Mouse (Mus musculus) left cerebral cortex, adult 18-20 months (tissue): ENCODE data around the gene St14. TPM values are rescaled to one million over a fixed set of nuclear protein-coding genes. Genes with fewer than 3 reads are reported as not detected.
"Not testable (repeated sequence)": the region's sequence is repeated elsewhere in the genome, so short reads cannot be mapped to it uniquely, and the experiment has no call there.

ENCODE experiments used
- DNase-seq, 2 experiments: peaks; one replicate each; pipeline ENCODE4 v3.0.0; 2021 to 2022; ENCODE audit warnings: low spot score in 2 of 2, mixed read lengths in 1 of 2
- total RNA-seq, 2 experiments: library from RNA; stranded (reverse); gene quantifications; 2 replicates each; pipeline ENCODE4 v1.2.3; 2021

The St14 gene
- total RNA-seq, 2 experiments from 2014 or later = 1.1 to 1.2 TPM

DNA sequence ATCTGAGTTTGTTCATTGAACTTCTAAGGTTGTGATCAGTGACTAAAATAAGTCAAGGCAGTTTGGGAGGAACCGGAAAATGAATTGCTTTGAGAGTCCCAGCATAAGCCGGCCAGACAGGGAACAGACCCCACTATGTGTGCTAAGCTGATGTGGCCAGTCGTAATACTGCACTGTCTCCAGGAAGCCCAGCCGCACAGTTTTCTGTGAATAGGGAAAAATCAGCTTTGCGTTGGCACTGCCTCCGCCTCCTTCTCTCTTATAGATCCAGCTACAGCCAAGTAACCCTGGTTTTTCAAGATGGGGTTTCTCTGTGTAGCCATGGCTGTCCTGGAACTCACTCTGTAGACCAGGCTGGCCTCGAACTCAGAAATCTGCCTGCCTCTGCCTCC is 44.9 kb downstream of the St14 start:
- DNase-seq = no peak

DNA sequence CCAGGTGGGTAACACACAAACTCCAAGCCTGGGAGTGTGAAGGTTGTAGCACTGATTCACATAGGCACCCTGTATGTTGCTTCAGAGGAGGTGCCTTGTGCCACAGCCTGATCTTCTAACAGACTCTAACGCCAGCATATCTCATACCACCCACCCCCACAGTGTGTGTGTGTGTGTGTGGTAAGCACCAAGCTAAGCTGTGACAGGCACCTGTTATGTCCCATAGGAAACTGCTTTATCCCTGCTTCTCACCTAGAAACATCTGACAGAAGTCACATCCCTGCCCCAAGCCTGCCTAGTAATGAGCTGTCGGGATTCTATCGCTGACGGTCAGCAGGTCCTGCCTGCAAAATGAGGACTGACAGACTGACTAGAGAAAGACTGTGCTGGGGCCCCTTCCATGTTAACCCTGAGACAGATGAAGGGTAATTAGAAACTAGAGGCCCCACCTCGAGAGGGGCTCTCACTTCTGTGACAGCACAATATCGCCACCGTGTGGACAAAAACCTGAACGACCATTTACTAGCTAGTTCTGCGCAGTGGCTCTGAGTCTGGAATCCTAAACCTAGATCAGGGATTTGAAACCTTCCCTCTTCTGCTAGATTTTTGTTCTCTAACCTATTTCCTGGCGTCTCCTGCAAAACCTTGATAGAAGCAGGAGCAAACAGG is 45.4 kb downstream of the St14 start:
- DNase-seq = peak; percentile 64 to 77

DNA sequence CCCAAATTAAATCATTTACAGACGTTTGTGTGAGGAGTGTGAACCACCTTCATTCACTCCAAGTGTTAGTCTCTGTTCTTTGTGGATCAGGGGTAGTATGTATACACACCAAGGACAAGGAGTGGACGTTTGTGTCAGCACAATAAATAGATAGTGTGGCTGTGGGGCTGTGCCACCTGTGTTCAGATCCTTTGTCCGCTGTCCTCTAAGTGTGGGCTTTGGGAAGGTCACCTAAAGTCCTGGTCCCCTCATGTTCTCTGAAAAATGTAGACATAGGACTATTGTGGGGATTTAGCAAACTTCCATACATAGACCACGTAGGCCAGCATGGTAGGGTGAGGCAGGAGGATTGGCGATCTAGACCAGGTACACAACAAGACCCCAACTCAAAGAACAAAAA is 46.1 kb downstream of the St14 start:
- DNase-seq = no peak

GRCm38 (mm10) chr9:31082771-31083170 is 48.9 kb downstream of the St14 start:
- DNase-seq = no peak

DNA sequence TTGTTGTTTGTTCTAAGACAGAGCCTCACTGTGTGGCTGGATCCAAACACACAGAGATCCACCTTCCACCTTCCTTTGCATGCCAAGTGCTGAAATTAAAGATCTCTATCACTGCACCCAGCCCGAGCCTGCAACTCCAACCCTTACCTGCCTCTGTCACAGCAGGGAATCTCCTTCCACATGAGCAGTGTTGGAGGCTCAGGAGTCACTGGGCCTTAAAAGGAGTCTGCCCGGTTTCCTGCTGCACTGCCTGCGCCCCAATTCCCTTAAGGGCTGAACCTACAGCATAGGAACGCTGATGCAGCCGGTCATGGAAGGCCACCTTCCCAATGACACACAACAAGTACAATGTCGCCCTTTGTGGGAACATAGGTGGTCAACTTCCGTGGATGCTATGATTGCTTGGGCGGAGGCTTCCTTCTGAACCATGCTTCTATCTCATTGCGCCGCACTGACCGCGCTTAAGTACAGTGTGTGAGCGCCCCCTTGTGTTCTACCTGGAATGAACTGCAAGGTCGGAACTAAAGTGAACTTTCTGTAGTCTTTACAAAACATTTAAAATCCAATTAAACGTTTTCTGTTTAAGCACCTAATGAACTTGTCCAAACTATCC is 49.5 kb downstream of the St14 start:
- peak; percentile 80 to 84 for DNase-seq

- no peak for DNase-seq
Observed at GRCm38 (mm10) chr9:31080726-31081125, 50.9 kb downstream of the St14 start.

- no peak for DNase-seq
Observed at GRCm38 (mm10) chr9:31074836-31075235, 56.8 kb downstream of the St14 start.

- DNase-seq = no peak
Observed at GRCm38 (mm10) chr9:31073797-31074196, 57.9 kb downstream of the St14 start.

- no peak for DNase-seq
Observed at GRCm38 (mm10) chr9:31072256-31072655, 59.4 kb downstream of the St14 start.

- DNase-seq = no peak
Observed at GRCm38 (mm10) chr9:31070706-31071105, 60.9 kb downstream of the St14 start.

DNA sequence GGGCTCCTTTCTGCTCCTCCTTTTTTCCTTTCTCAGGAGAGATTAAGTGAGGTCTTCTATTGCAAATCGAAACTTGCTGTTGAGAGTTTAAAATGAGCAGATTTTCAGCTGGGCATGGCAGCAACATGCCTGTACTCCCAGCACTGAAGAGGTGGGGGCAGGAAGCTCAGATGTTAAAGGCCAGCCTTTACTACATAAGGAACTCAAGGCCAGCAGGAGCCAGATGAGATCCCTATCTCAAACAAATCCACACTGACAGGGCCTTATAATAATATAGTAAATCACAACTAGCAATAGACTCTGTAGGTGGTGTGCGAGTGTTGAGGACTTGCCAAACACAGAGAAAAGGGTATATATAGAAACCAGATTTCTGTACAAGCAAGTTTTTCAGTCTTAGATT is 72.9 kb downstream of the St14 start:
- no peak for DNase-seq

GRCm38 (mm10) chr9:31051509-31051908 is 80.1 kb downstream of the St14 start:
- DNase-seq = not testable (repeated sequence)

- DNase-seq = no peak
Observed at GRCm38 (mm10) chr9:31050208-31050607, 81.4 kb downstream of the St14 start.

Other genes starting within 250 kb of the St14 start
- gene Adamts15, start 209.4 kb downstream of the St14 start, total RNA-seq = 1 to 10 TPM; 5.1 to 5.6 TPM
- 1 to 10 TPM; 4.1 to 4.5 TPM for gene Adamts8, start 189.3 kb downstream of the St14 start, total RNA-seq
- 10 to 100 TPM; 41.3 to 43.5 TPM for gene Zbtb44, start 101.2 kb downstream of the St14 start, total RNA-seq
- gene Aplp2, start 80.0 kb upstream of the St14 start, total RNA-seq = 100 to 1,000 TPM; 590 to 591 TPM
- gene Prdm10, start 148.7 kb upstream of the St14 start, total RNA-seq = 10 to 100 TPM; 20.4 to 20.7 TPM